Mouse (Mus musculus): ENCODE measurements around the gene Creb3l2.

DNA sequence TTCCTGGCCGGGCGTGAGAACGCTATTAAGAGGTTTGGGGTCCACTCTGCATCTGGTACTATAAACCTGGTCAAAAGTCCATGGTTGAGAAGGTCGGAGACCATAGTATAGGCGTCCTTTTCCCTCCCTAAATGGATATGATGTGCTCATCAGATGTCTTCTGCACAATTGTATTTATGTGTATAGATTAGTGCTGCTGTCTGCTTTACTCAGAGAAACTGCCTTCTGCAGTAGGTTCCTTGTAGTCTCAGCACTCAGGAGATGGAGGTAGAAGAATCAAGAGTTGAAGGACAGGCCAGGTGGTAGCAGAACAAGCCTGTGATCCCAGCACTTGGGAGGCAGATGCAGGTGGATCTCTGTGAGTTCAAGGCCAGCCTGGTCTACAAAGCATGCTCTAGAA is 22.6 kb upstream of the Creb3l2 start:
- TF ChIP-seq CTCF (IDR thresholded peaks at IDR 0.05; ENCODE audit: extremely low read depth, insufficient read depth, insufficient read length, insufficient replicate concordance): no peak
- no peak for TF ChIP-seq POLR2A (IDR thresholded peaks at IDR 0.05; ENCODE audit: low read depth, low read length)
